Mouse (Mus musculus) cortical plate, adult 2 months (tissue): ENCODE results near the gene Pbld2.

Experiments
- CTCF ChIP-seq: fragments of 200-500 bp; IDR thresholded peaks from 2 replicates; pipeline ENCODE4 v1.5.1; 2011; ENCODE audit warnings: mild to moderate bottlenecking, control low read depth, low read length; ENCODE audit not compliant: insufficient read depth; ENCODE audit errors: extremely low read depth
- POLR2A ChIP-seq: fragments of 200-500 bp; IDR thresholded peaks from 2 replicates; pipeline ENCODE4 v1.6.1; 2011; ENCODE audit warnings: mild to moderate bottlenecking, low read length, control low read depth; ENCODE audit not compliant: insufficient read depth; ENCODE audit errors: extremely low read depth

- TF ChIP-seq CTCF (no peak), POLR2A (no peak)
These were observed 4.8 kb upstream of the Pbld2 start for GRCm38 (mm10) chr10:63019304-63019703.
